Mouse (Mus musculus): ENCODE results near the gene Fam219b.

GRCm38 (mm10) chr9:57520375-57521055 lies 16.8 kb upstream of the Fam219b start:
- peak; percentile 16; the same call in 1 of the 2 replicates for TF ChIP-seq CTCF (IDR thresholded peaks at IDR 0.05; ENCODE audit: low read depth)
- TF ChIP-seq EP300 (IDR thresholded peaks at IDR 0.05; ENCODE audit: low read depth), result no peak

Measured in heart, postnatal 0 days (tissue).